Comparison of ENCODE assay signal across 8 mouse cellular contexts in the genomic region with DNA sequence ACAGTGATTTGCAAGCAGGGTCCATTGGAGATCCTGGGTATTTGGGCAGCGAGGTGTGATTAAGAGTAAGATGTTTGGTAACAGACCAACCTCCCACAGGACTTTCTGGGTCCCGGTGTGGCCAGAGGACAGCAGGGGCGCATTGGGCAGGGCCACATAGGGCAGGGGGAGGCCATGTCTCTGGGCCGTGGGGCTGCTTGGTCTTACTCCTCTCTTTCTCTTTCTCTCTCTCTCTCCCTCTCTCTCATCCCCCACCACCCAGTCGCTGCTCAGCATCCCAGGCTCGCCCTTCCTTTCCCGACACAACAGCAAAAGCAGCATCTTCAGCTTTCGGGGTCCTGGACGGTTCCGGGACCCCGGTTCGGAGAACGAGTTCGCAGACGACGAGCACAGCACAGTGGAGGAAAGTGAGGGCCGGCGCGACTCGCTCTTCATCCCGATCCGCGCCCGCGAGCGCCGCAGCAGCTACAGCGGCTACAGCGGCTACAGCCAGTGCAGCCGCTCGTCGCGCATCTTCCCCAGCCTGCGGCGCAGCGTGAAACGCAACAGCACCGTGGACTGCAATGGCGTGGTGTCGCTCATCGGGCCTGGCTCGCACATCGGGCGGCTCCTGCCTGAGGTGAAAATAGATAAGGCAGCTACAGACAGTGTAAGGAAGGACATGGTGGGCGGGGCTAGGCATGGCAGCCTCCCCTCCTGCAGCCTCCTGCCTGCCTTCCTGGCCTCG.
DNase-seq lines count a peak whose midpoint lies in the region; ATAC-seq and TF ChIP-seq lines count a peak whose summit lies in the region.

No protein-coding gene starts in this region.

- H3K9ac ChIP-seq in embryonic facial prominence, embryonic 15.5 days, result peak overlapping the region; percentile 40
- H3K9ac ChIP-seq in hindbrain, embryonic 13.5 days, result peak overlapping the region; percentile 75
- H3K9ac ChIP-seq in limb, embryonic 14.5 days (ENCODE audit: low read depth, low read length, severe bottlenecking), result peak overlapping the region; percentile 55
- H3K9ac ChIP-seq in midbrain, embryonic 14.5 days (replicated peaks; ENCODE audit: low read length), result peak overlapping the region; percentile 43
- peak overlapping the region; percentile 71 for H3K9ac ChIP-seq in stomach, embryonic 16.5 days (ENCODE audit: low read length)

- no peaks in the 10 kb centered on the region for H3K9me3 ChIP-seq in embryonic facial prominence, embryonic 15.5 days (replicated peaks)
- no peaks in the 10 kb centered on the region for H3K9me3 ChIP-seq in hindbrain, embryonic 13.5 days
- H3K9me3 ChIP-seq in limb, embryonic 14.5 days (ENCODE audit: control insufficient read depth, low read length), result no peaks in the 10 kb centered on the region
- H3K9me3 ChIP-seq in midbrain, embryonic 14.5 days (ENCODE audit: control insufficient read depth, low read length), result no peaks in the 10 kb centered on the region
- no peaks in the 10 kb centered on the region for H3K9me3 ChIP-seq in stomach, embryonic 16.5 days (replicated peaks; ENCODE audit: control insufficient read depth, low read length)

- peak overlapping the region; percentile 89 for H3K4me2 ChIP-seq in embryonic facial prominence, embryonic 15.5 days (replicated peaks)
- peak overlapping the region; percentile 68 for H3K4me2 ChIP-seq in hindbrain, embryonic 13.5 days
- peak overlapping the region; percentile 77 for H3K4me2 ChIP-seq in limb, embryonic 14.5 days (replicated peaks; ENCODE audit: low read depth, low read length, severe bottlenecking)
- peak overlapping the region; percentile 61 for H3K4me2 ChIP-seq in midbrain, embryonic 14.5 days (ENCODE audit: low read length)
- H3K4me2 ChIP-seq in stomach, embryonic 16.5 days (ENCODE audit: low read depth, low read length), result peak overlapping the region; percentile 92

- WGBS in embryonic facial prominence, embryonic 15.5 days, result under 1% methylated on average over 46 of the region's 46 CpGs
- under 1% methylated on average over 46 of the region's 46 CpGs for WGBS in hindbrain, embryonic 13.5 days
- under 1% methylated on average over 46 of the region's 46 CpGs for WGBS in limb, embryonic 14.5 days
- 1% methylated on average over 46 of the region's 46 CpGs for WGBS in midbrain, embryonic 14.5 days
- under 1% methylated on average over 46 of the region's 46 CpGs for WGBS in stomach, embryonic 16.5 days

- H3K4me3 ChIP-seq in embryonic facial prominence, embryonic 15.5 days (replicated peaks), result peak overlapping the region; percentile 54
- H3K4me3 ChIP-seq in hindbrain, embryonic 13.5 days, result peak overlapping the region; percentile 41
- H3K4me3 ChIP-seq in limb, embryonic 14.5 days (replicated peaks; ENCODE audit: low read length), result peak overlapping the region; percentile 55
- H3K4me3 ChIP-seq in midbrain, embryonic 14.5 days (replicated peaks; ENCODE audit: low read depth, low read length), result peak overlapping the region; percentile 34
- peak overlapping the region; percentile 56 for H3K4me3 ChIP-seq in stomach, embryonic 16.5 days (replicated peaks; ENCODE audit: low read length)

- DNase-seq in heart, adult 11 months, result peak; percentile 90
- no peak for DNase-seq in heart, adult 8-10 months (ENCODE audit: low spot score)
- peak; percentile 58 for DNase-seq in limb, embryonic 14.5 days (ENCODE audit: low spot score)
- peak; percentile 91 for DNase-seq in midbrain, embryonic 14.5 days

- TF ChIP-seq POLR2A in limb, embryonic 14.5 days (IDR thresholded peaks at IDR 0.05; ENCODE audit: borderline replicate concordance, extremely low read depth, insufficient read depth, insufficient read length), result no peak

- H3K36me3 ChIP-seq in embryonic facial prominence, embryonic 15.5 days, result no peaks in the 10 kb centered on the region
- H3K36me3 ChIP-seq in hindbrain, embryonic 13.5 days, result peaks cover 13% of the 10 kb centered on the region; the same call in 1 of the 2 replicates
- H3K36me3 ChIP-seq in limb, embryonic 14.5 days (ENCODE audit: control insufficient read depth, insufficient read depth, low read length), result no peaks in the 10 kb centered on the region
- no peaks in the 10 kb centered on the region for H3K36me3 ChIP-seq in midbrain, embryonic 14.5 days (ENCODE audit: control insufficient read depth, insufficient read depth, low read length)
- H3K36me3 ChIP-seq in stomach, embryonic 16.5 days (ENCODE audit: control insufficient read depth, insufficient read depth, low read length), result no peaks in the 10 kb centered on the region

- H3K27ac ChIP-seq in embryonic facial prominence, embryonic 15.5 days (replicated peaks), result no peak overlapping the region
- peak overlapping the region; percentile 82 for H3K27ac ChIP-seq in hindbrain, embryonic 13.5 days
- H3K27ac ChIP-seq in limb, embryonic 14.5 days (replicated peaks; ENCODE audit: low read depth, low read length), result no peak overlapping the region
- H3K27ac ChIP-seq in midbrain, embryonic 14.5 days (replicated peaks; ENCODE audit: low read depth, low read length), result peak overlapping the region; percentile 72
- no peak overlapping the region for H3K27ac ChIP-seq in stomach, embryonic 16.5 days (ENCODE audit: low read length)

- peaks cover 10% of the 10 kb centered on the region; the same call in 1 of the 2 replicates for H3K4me1 ChIP-seq in embryonic facial prominence, embryonic 15.5 days
- H3K4me1 ChIP-seq in hindbrain, embryonic 13.5 days (replicated peaks), result peaks cover 26% of the 10 kb centered on the region
- H3K4me1 ChIP-seq in limb, embryonic 14.5 days (ENCODE audit: control insufficient read depth, insufficient read depth, low read length), result 0 out of 2 replicates have a peak, but pooled peaks cover 3% of the 10 kb centered on the region
- peaks cover 9% of the 10 kb centered on the region; the same call in 1 of the 2 replicates for H3K4me1 ChIP-seq in midbrain, embryonic 14.5 days (ENCODE audit: control insufficient read depth, insufficient read depth, low read length)
- H3K4me1 ChIP-seq in stomach, embryonic 16.5 days (ENCODE audit: control insufficient read depth, insufficient read depth, low read length), result no peaks in the 10 kb centered on the region

- H3K27me3 ChIP-seq in embryonic facial prominence, embryonic 15.5 days, result peaks cover 4% of the 10 kb centered on the region; the same call in 1 of the 2 replicates
- 0 out of 2 replicates have a peak, but pooled peaks cover 2% of the 10 kb centered on the region for H3K27me3 ChIP-seq in hindbrain, embryonic 13.5 days
- H3K27me3 ChIP-seq in limb, embryonic 14.5 days (ENCODE audit: control insufficient read depth, insufficient read depth, low read length), result no peaks in the 10 kb centered on the region
- no peaks in the 10 kb centered on the region for H3K27me3 ChIP-seq in midbrain, embryonic 14.5 days (ENCODE audit: control insufficient read depth, insufficient read depth, low read length)
- H3K27me3 ChIP-seq in stomach, embryonic 16.5 days (ENCODE audit: control insufficient read depth, insufficient read depth, low read length), result 0 out of 2 replicates have a peak, but pooled peaks cover 7% of the 10 kb centered on the region

- peak; percentile 52 for ATAC-seq in activated CD4-positive, CD25-positive, alpha-beta regulatory T cell, adult 4 months
- ATAC-seq in embryonic facial prominence, embryonic 15.5 days (ENCODE audit: insufficient number of reproducible peaks, low FRiP score, low TSS enrichment, low read depth), result peak; percentile 67
- peak; percentile 94 for ATAC-seq in hindbrain, embryonic 13.5 days (ENCODE audit: low FRiP score)
- ATAC-seq in limb, embryonic 14.5 days (ENCODE audit: low FRiP score, low read depth), result peak; percentile 85
- ATAC-seq in midbrain, embryonic 14.5 days (ENCODE audit: low FRiP score, low TSS enrichment), result peak; percentile 85; the same call in 1 of the 2 replicates
- ATAC-seq in stomach, embryonic 16.5 days (ENCODE audit: insufficient read depth, low FRiP score), result peak; percentile 71

Comparison
In these comparisons a context has a peak if more than half of its experiments do, and no peak if none do; other contexts are left out.
1. H3K27ac ChIP-seq: peak in hindbrain, embryonic 13.5 days (single experiment) and midbrain, embryonic 14.5 days (single experiment); none in embryonic facial prominence, embryonic 15.5 days (single experiment), limb, embryonic 14.5 days (single experiment) and stomach, embryonic 16.5 days (single experiment).
2. Peak in every context shown above with its lines, with median percentiles within 50 percentile points of each other: ATAC-seq, H3K4me2 ChIP-seq, H3K4me3 ChIP-seq and H3K9ac ChIP-seq.